Mouse (Mus musculus): ENCODE data around the gene Mthfd1l.

Gene Mthfd1l

GRCm38 (mm10) chr10:3972981-3973588, at the start of gene Mthfd1l:
Gene Mthfd1l (plus strand): TSS chr10:3973118.
- DNase-seq (ENCODE audit: low spot score): peak; percentile 76

DNA sequence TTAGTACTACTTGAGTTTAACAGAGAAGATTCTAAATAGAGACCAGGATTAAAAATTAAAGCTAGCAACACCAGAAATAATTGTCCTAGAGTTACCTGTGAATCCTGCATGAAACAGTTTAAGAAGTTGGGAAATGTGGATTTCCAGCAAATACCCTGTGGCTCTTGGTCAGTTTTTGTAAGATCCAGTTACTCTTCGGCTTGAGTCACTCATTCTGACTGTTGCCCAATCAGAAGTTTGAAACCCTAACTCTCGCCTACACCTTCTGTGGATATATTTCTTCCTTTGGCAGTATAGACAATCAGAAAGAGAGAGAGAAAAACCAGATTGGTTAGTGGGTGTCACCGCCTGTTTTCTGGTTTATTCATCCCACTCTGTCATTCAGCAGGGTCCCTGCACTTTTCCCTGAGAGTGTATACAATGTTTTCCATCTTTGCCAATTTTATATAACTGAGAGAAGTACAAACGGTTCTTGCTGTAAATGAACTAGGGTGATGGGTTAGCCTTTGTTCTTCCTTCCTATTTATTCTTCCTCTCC, 44.8 kb upstream of the Mthfd1l start:
- DNase-seq (ENCODE audit: low spot score): no peak

DNA sequence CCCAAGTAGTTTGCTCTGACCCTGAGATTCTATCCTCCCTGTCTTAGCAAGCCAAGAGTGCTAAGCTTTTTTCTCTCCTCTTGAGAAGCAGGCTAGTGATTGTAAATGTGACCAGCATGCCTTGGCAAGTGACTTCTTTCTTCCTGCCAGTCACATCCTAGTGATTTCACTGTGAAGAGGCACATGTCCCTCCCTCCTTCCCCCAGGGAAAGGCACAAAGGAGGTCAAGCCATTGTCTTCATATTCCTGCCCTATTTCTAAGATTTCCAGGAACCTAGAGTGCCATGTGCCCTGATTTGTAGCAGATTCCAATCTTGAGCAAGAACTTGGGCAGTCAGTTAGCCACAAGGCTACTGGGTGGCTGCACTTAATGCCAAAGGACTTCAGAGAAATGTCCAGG, 41.1 kb upstream of the Mthfd1l start:
- DNase-seq (ENCODE audit: low spot score): no peak

GRCm38 (mm10) chr10:3933311-3933940, 39.5 kb upstream of the Mthfd1l start:
- DNase-seq (ENCODE audit: low spot score): no peak

GRCm38 (mm10) chr10:3936864-3937263, 36.1 kb upstream of the Mthfd1l start:
- DNase-seq (ENCODE audit: low spot score): no peak

DNA sequence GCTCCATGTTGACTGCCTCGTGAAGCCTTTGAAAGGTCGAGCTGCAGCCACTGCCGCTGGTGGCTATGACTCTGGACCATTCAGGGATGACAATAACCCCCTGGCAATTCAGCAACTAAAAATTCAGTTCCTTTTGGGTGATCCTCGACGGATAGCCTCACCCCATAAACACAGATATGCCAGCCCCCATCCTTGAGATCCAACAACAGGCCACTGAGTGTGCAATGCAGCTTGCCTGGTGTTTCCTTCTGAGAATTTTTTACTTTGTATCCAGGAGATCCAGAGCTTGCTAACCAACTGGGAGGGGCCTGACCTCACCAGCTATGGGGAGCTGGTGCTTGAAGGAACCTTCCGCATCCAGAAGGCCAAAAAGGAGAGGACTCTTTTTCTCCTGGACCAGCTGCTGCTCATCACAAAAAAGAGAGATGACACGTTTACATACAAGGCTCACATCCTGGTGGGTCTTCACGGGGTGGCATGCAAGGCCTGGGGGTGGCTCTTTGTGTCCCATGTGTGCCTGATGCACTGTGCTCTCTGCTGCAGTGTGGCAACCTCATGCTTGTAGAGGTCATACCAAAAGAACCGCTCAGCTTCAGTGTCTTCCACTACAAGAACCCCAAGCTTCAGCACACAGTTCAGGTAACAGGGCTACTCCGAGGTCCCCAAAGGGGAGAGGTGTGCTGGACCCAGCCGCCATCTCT, 32.9 kb upstream of the Mthfd1l start:
- no peak for DNase-seq (ENCODE audit: low spot score)

DNA sequence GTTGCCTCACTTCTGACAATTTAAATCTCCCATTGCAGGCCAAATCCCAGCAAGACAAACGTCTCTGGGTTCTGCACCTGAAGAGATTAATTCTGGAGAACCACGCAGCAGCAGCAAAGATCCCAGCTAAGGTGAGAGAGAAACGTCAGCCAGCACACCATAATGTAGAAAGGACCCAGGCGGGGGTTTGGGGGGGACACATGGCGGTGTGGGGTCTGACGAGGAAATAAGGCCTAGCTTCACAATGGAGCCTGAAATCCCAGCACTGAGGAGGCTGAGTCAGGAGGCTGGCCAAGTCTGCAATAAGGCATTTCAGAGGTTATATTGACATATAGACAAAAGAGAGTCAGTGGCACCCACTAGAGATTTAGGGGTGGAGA, 32.3 kb upstream of the Mthfd1l start:
- DNase-seq (ENCODE audit: low spot score): no peak

- no peak for DNase-seq (ENCODE audit: low spot score)
These were observed 31.7 kb upstream of the Mthfd1l start for GRCm38 (mm10) chr10:3941054-3941757.

DNA sequence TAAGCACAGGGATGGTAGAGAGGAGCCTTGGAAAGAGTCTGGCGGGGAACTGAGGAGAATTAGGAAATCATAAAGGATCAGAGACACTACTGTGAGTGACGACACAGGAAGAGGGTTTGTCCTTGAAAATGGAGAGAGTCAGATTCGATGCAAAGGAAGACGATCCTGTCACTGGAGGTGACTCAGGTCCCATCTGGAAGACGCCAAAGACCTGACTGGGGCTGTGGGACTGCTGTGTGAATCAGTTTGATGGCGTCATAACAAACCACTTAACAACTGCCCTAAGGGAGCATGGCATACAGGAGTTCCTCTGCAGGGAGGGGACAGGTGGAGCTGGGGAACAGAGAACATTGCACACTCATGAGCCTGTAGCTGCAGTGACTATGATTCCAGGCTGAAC, 30.6 kb upstream of the Mthfd1l start:
- no peak for DNase-seq (ENCODE audit: low spot score)

DNA sequence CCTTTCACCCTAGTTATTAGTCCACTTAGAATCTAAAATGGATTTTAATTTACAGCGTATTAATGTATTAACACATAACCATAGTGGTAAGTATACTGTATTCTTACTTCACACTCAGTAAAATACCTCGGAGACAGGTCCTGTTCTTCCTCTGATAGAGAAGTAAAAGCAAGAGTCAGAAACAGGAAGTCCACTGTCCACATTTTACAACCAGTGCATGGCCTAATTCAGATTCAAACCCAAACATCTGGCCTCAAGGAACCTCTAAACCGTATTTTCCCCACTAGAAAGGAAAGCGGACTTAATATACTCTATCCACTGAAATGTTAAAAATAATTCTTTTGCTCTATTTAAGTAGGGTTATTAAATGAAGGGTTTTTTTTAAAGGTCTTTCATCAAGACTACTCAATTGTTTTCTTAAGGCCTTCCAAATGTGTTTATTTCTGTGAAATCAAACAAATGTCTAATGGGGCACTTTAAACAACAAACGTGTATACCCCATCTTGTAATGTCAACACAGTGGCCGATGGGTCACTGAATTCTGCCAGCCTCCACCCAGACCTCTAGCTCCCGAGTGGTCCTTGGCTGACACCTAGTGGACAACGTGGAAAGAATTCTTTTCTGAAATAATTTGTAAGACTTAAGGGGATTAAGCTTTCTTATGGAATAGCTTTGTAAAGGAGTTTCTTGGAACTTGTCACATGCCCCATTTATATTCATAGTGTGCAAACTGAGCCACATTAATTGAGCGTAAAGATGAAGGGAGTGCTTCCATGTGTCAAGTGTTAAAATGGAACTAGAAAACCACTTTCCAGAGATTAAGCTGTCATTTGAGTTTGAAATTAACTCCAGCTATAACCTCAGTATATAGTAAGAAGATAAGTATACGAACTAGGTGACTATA, 29.2 kb upstream of the Mthfd1l start:
- peak; percentile 19 for DNase-seq (ENCODE audit: low spot score)

- DNase-seq (ENCODE audit: low spot score): no peak
These were observed 26.0 kb upstream of the Mthfd1l start for GRCm38 (mm10) chr10:3946871-3947270.

DNA sequence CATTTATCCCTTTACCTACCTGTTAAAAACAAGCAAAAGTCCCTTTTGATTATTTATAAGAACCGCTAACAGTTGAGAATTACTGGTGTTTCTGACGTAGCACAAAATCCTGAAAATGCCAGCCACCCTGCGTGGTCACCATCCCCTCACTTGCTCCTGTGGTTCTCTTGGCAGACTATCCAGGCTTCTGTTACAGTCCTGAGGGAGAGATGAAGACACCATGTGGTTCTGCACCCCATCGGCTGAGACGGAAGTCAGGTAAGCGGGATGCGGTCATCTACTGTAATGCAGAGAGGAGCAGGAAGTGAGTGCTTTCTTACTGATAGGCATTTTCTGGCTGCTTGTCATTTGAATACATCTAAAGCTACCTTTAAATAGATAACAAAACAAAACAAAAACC, 25.6 kb upstream of the Mthfd1l start:
- no peak for DNase-seq (ENCODE audit: low spot score)

- no peak for DNase-seq (ENCODE audit: low spot score)
These were observed 23.6 kb upstream of the Mthfd1l start for GRCm38 (mm10) chr10:3949306-3949705.

DNA sequence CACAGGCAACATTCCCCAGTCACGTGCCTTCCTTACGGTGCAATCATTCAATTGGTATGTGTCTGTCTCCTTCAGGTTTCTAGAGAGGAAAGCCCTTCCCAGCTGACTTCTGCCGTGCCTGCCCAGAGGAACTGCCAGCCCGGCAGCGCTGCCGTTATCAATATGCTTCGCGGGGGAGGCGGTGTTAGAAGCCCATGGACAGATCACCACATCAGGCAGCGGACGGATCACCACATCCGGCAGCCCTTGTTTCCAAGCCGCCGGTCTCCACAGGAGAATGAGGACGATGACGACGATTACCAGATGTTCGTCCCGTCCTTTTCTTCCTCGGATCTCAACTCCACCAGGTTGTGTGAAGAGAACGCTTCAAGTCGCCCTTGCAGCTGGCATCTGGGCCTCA, 16.4 kb upstream of the Mthfd1l start:
- no peak for DNase-seq (ENCODE audit: low spot score)

GRCm38 (mm10) chr10:3958591-3958990, 14.3 kb upstream of the Mthfd1l start:
- no peak for DNase-seq (ENCODE audit: low spot score)

- no peak for DNase-seq (ENCODE audit: low spot score)
These were observed 3.9 kb upstream of the Mthfd1l start for GRCm38 (mm10) chr10:3969026-3969425.

GRCm38 (mm10) chr10:3972237-3972636, 681 bp upstream of the Mthfd1l start:
- no peak for DNase-seq (ENCODE audit: low spot score)

GRCm38 (mm10) chr10:3973589-3974070, 712 bp downstream of the Mthfd1l start:
- DNase-seq (ENCODE audit: low spot score): peak; percentile 82

DNA sequence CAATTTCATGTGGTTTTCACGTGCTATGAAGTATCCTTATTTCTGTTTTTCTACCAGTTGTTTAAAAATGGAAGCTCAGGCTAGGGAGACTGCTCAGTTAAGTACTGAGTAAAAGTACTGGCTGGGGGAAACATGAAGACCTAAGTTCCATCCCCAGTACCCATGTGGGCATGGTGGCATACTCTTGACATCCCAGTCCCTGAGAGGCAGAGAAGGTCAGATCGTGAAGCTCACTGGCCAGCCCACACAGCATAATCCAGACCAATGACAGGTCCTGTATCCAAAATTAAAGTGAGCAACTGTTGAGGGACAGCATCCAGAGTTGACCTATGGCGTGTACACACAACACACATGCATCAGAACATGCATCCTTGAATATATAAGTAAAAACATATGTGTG, 1.5 kb downstream of the Mthfd1l start:
- DNase-seq (ENCODE audit: low spot score): no peak

- no peak for DNase-seq (ENCODE audit: low spot score)
These were observed 3.1 kb downstream of the Mthfd1l start for GRCm38 (mm10) chr10:3975898-3976622.

GRCm38 (mm10) chr10:3976623-3977010, 3.7 kb downstream of the Mthfd1l start:
- no peak for DNase-seq (ENCODE audit: low spot score)
